Mouse (Mus musculus): ENCODE data around the gene Pds5a. TPM values are rescaled to one million over a fixed set of nuclear protein-coding genes. Genes with fewer than 3 reads are reported as not detected.

The Pds5a gene
- polyA plus RNA-seq (2017; shearing (Covaris generic)), result 166 TPM

DNA sequence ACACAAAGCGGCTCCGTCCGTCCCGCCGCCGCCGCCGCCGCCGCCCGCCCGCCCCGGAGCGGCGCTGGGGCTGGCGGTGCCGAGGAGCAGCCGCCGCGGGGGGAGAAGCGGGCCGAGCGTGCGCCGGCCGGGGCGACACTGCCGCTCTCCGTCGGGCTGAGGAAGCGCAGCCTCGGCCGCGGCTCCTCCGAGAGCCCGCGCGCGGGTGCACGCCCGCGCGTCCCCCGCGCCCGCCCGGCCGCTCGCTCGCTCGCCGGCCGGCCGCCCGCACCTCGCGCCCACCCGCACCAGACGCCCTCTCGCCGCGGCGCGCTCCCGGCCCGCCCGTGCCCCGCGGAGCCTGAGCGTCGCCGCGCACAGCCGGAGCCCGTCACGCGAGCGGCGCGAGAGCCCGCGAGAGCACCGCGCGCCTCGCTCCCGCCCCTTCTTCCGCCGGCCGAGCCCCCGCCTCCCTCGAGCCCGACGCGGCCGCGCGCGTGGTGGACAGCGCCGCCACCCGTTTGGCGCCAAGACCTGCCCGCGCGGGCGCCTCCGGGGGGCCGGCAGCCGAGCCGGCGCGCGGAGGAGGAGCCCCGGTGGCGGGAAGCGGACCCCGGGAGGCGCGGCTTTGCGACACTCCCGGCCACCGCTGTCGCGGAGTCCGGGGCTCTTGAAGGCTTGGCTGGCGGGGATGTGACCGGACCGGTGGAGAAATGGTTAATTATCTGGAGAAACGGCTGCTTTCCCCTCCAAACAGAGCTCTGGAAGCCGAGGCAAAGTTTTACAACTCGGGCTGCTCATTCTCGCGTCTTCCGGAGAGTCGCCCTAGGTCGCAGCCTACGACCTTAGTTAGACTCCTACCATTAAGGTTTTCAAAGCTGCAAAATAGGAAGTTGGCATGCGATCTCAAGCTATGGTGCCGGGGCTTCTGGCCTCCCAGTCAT lies at the start of gene Pds5a:
Pds5a (minus strand) TSS at position 438 of the 923 bp plus-strand sequence.

Other genes with a start within 250 kb of the Pds5a start
- gene Gm43552, start 205.4 kb downstream of the Pds5a start, polyA plus RNA-seq (2017; shearing (Covaris generic)), result 1.8 TPM
- 185 TPM for gene Smim14, start 161.1 kb downstream of the Pds5a start, polyA plus RNA-seq (2017; shearing (Covaris generic))
- 118 TPM for gene Ube2k, start 161.0 kb downstream of the Pds5a start, polyA plus RNA-seq (2017; shearing (Covaris generic))
- gene N4bp2, start 65.2 kb upstream of the Pds5a start, polyA plus RNA-seq (2017; shearing (Covaris generic)), result 19.8 TPM
- 479 TPM for gene Rhoh, start 162.9 kb upstream of the Pds5a start, polyA plus RNA-seq (2017; shearing (Covaris generic))
- 1.0 TPM for gene Chrna9, start 236.6 kb upstream of the Pds5a start, polyA plus RNA-seq (2017; shearing (Covaris generic))

All from CD4-positive, CD25-positive, alpha-beta regulatory T cell (primary cell).